9 mouse cellular contexts compared by ENCODE assay signal in genomic region chr2:117017921-117018651, GRCm38 (mm10).
DNase-seq lines count a peak whose midpoint lies in the region; ATAC-seq lines count a peak whose summit lies in the region.
"Had no signal": no experiment of that assay in that cellular context is flagged by ENCODE, and none has a peak within 500 bp of the region (broad histone marks: within the 10 kb centered on the region; RNA-seq: fewer than 3 reads in every experiment).

No protein-coding gene starts in this region.

- no peak overlapping the region for H3K4me2 ChIP-seq in heart, embryonic 11.5 days
- H3K4me2 ChIP-seq in limb, embryonic 12.5 days, result no peak overlapping the region

- no peak for ATAC-seq in heart, embryonic 11.5 days (replicated peaks; ENCODE audit: insufficient number of reproducible peaks, low FRiP score, low TSS enrichment)
- ATAC-seq in limb, embryonic 12.5 days (ENCODE audit: insufficient number of reproducible peaks, insufficient read depth, low FRiP score, low TSS enrichment, low read depth), result no peak

- 58% methylated on average over 12 of the region's 12 CpGs for WGBS in heart, embryonic 11.5 days (ENCODE audit: insufficient replicate concordance)
- 53% methylated on average over 12 of the region's 12 CpGs for WGBS in limb, embryonic 12.5 days

- no peaks in the 10 kb centered on the region for H3K27me3 ChIP-seq in heart, embryonic 11.5 days (ENCODE audit: control insufficient read depth, insufficient read depth, low read length)
- H3K27me3 ChIP-seq in limb, embryonic 12.5 days, result no peaks in the 10 kb centered on the region

- H3K9ac ChIP-seq in heart, embryonic 11.5 days (ENCODE audit: low read depth, low read length), result no peak overlapping the region
- H3K9ac ChIP-seq in limb, embryonic 12.5 days (replicated peaks), result no peak overlapping the region
- H3K9ac ChIP-seq: liver, embryonic 14.5 days had no signal

- no peak overlapping the region for H3K4me3 ChIP-seq in heart, embryonic 11.5 days (ENCODE audit: low read depth, low read length)
- no peak overlapping the region for H3K4me3 ChIP-seq in limb, embryonic 12.5 days (replicated peaks)

- no peaks in the 10 kb centered on the region for H3K9me3 ChIP-seq in heart, embryonic 11.5 days (replicated peaks; ENCODE audit: control insufficient read depth, low read length)
- no peaks in the 10 kb centered on the region for H3K9me3 ChIP-seq in limb, embryonic 12.5 days

- H3K4me1 ChIP-seq in heart, embryonic 11.5 days (ENCODE audit: control insufficient read depth, insufficient read depth, low read length), result peaks cover 2% of the 10 kb centered on the region; the same call in 1 of the 2 replicates
- H3K4me1 ChIP-seq in limb, embryonic 12.5 days (replicated peaks), result peaks cover 20% of the 10 kb centered on the region

- no peaks in the 10 kb centered on the region for H3K36me3 ChIP-seq in heart, embryonic 11.5 days (ENCODE audit: control insufficient read depth, insufficient read depth, low read length)
- H3K36me3 ChIP-seq in limb, embryonic 12.5 days, result no peaks in the 10 kb centered on the region

- H3K27ac ChIP-seq in heart, embryonic 11.5 days (ENCODE audit: low read depth, low read length), result no peak overlapping the region
- H3K27ac ChIP-seq in limb, embryonic 12.5 days, result peak overlapping the region; percentile 62; the same call in 1 of the 2 replicates
- H3K27ac ChIP-seq: liver, embryonic 14.5 days had no signal

- peak; percentile 99 for DNase-seq in heart, adult 11 months
- peak; percentile 45 for DNase-seq in adrenal gland, postnatal 25 days
- DNase-seq in gastrocnemius, adult 8-10 months (ENCODE audit: low spot score in 2 of 2), result peak; percentile 63 to 72
- DNase-seq in kidney, adult 9 months, result peak; percentile 75
- DNase-seq in right cerebral cortex, postnatal 25 days, result peak; percentile 63
- no peak for DNase-seq in cerebellum, postnatal 4 days (ENCODE audit: low spot score in 2 of 2)

Comparison
In these comparisons a context has a peak if more than half of its experiments do, and no peak if none do; other contexts are left out.
1. DNase-seq: peak in heart, adult 11 months (single experiment), adrenal gland, postnatal 25 days (single experiment), gastrocnemius, adult 8-10 months (2 of 2), kidney, adult 9 months (single experiment) and right cerebral cortex, postnatal 25 days (single experiment); none in cerebellum, postnatal 4 days (0 of 2).